Mouse (Mus musculus): Measurements from ENCODE around the gene Nfe2l2. TPM values are rescaled to one million over a fixed set of nuclear protein-coding genes. Genes with fewer than 3 reads are reported as not detected.

The Nfe2l2 gene
- polyA plus RNA-seq, 1 experiment = 20.0 TPM

DNA sequence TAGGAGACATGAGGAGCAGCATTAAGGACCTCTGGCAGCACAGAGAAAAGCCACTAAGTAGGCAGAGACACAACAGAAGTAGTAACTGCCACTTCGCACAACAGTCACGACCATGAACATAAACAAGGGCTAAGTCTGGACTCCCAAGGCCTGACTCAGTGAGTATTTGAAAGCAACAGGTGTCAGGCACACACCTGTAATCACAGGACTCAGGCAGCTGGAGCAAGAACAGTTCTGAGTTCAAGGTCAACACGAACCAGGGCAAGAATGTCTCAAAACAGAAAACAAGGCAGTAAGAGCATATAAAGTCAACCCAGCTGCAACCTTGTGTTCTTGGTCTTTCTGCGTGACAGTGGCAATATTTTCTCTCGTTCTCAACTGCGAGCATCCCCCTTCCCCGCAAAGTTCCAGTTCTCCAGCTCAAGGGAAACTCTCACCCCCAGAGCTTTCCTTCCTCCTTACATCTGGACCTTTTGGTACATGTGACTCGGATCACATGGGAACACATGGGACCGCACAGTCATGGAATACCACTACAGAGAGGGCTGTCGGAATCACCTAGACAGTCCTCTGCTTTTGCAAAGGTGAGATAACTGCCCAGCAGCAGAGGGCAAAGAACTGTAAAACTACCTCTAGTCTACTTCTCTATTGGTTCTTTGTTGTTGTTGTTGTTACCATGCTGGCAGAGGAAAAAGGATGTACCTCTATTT is 17.2 kb downstream of the Nfe2l2 start:
- no peaks in the 10 kb centered on the region for H3K27me3 ChIP-seq (ENCODE audit: control insufficient read depth, insufficient read depth, low read length)
- WGBS = 83% methylated on average over 10 of the region's 10 CpGs
- no peak overlapping the region for H3K4me3 ChIP-seq (ENCODE audit: extremely low read depth, insufficient read depth, insufficient read length)
- peaks cover 30% of the 10 kb centered on the region; the same call in 1 of the 2 replicates for H3K4me1 ChIP-seq (ENCODE audit: control insufficient read depth, insufficient read depth, insufficient read length)
- no peaks in the 10 kb centered on the region for H3K36me3 ChIP-seq (ENCODE audit: control insufficient read depth, insufficient read depth, low read length)
- no peak for DNase-seq (ENCODE audit: low read depth in 1 of 2, low spot score in 2 of 2)
- TF ChIP-seq POLR2A (IDR thresholded peaks at IDR 0.05; ENCODE audit: low read depth, low read length) (no peak), CTCF (IDR thresholded peaks at IDR 0.05; ENCODE audit: extremely low read depth, insufficient read depth, insufficient read length, insufficient replicate concordance) (no peak)
- peak overlapping the region; percentile 45; the same call in 1 of the 2 replicates for H3K27ac ChIP-seq (ENCODE audit: insufficient read depth, low read length)

DNA sequence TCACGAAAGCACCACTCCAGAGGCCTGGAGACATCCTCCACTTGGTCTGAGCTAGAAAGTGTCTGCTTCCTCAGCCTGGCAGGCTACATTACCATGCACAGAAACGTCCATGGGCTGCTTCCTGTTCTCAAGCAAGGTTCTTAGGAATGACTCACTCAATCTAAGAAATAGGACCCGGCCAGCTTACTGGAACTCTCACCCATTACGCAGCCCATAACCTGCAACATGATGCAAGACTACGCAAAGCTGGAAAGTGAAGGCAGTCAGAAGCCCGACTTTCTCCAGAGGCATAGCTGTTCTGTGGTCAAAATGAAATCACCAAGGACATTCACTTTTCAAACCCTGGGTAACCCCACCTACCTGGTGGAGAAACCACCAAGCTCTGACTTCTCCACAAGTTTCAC is 19.0 kb downstream of the Nfe2l2 start:
- H3K27me3 ChIP-seq (ENCODE audit: control insufficient read depth, insufficient read depth, low read length) = no peaks in the 10 kb centered on the region
- H3K4me1 ChIP-seq (ENCODE audit: control insufficient read depth, insufficient read depth, insufficient read length) = peaks cover 36% of the 10 kb centered on the region; the same call in 1 of the 2 replicates
- H3K36me3 ChIP-seq (ENCODE audit: control insufficient read depth, insufficient read depth, low read length) = no peaks in the 10 kb centered on the region
- TF ChIP-seq POLR2A (IDR thresholded peaks at IDR 0.05; ENCODE audit: low read depth, low read length) = no peak
- WGBS = 29% methylated on average over 6 of the region's 6 CpGs
- peak overlapping the region; percentile 24 for H3K27ac ChIP-seq (ENCODE audit: insufficient read depth, low read length)
- DNase-seq (ENCODE audit: low read depth in 1 of 2, low spot score in 2 of 2) = no peak
- no peak overlapping the region for H3K4me3 ChIP-seq (ENCODE audit: extremely low read depth, insufficient read depth, insufficient read length)

DNA sequence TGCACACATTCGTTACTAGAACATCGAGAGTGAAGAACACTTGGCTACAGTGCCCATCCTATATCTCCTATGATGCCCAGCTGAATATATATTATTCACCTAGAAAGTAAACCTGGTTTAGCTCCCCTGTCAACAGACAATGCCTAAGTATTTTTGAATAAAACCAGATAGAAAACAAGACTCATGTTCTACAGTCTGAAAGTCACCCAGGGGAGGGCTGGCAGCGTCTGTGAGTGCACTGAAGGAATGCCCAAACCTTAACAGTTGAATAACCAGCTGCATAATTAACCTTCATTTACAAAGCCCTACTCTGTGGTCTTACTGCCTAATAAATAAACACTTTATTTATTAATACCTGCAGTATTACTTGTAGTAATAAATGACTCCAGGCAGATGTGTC is 19.9 kb downstream of the Nfe2l2 start:
- DNase-seq (ENCODE audit: low read depth in 1 of 2, low spot score in 2 of 2) = no peak
- H3K4me1 ChIP-seq (ENCODE audit: control insufficient read depth, insufficient read depth, insufficient read length) = peaks cover 32% of the 10 kb centered on the region; the same call in 1 of the 2 replicates
- 72% methylated on average over 3 of the region's 3 CpGs for WGBS
- no peaks in the 10 kb centered on the region for H3K27me3 ChIP-seq (ENCODE audit: control insufficient read depth, insufficient read depth, low read length)
- H3K36me3 ChIP-seq (ENCODE audit: control insufficient read depth, insufficient read depth, low read length) = no peaks in the 10 kb centered on the region
- H3K4me3 ChIP-seq (ENCODE audit: extremely low read depth, insufficient read depth, insufficient read length) = no peak overlapping the region
- H3K27ac ChIP-seq (ENCODE audit: insufficient read depth, low read length) = peak overlapping the region; percentile 42
- no peak for TF ChIP-seq POLR2A (IDR thresholded peaks at IDR 0.05; ENCODE audit: low read depth, low read length)
- TF ChIP-seq CTCF (IDR thresholded peaks at IDR 0.05; ENCODE audit: extremely low read depth, insufficient read depth, insufficient read length, insufficient replicate concordance) = no peak

DNA sequence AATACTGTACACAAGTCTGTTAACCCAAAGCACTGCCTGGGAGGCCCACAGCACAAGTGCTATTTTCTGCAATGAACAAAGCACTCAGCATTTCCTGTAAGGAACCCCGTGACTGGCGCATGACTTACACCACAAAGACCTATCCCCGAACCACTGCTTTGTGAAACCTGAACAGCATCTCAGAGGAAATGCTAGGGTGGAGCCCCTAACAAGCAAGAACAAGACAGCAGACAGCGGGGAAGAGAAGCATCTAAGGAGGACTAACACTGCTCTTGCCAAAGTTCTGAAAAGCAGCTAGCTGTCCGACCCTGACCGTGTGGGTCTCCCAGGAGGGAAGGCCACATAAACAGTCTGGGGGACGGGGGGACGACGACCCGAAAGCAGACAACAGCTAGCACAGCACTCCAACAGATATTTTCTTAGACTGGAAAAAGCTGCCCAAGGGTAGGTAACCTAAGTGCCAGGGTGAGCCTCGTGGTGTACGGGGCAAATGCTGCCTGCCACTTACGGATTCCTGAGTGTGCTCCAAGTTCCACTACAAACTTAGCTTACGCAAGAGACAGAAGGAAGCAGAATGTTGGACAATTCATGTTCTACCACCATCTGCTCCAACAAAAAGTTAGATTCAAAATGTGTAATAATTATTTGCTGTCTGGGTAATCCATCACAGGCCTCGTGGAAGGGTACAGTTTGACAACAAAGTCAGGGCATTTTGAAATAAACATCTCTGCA is 21.3 kb downstream of the Nfe2l2 start:
- Histone ChIP-seq H3K4me1 (ENCODE audit: control insufficient read depth, insufficient read depth, insufficient read length) (peaks cover 28% of the 10 kb centered on the region; the same call in 1 of the 2 replicates), H3K4me3 (ENCODE audit: extremely low read depth, insufficient read depth, insufficient read length) (peak overlapping the region; percentile 45; the same call in 1 of the 2 replicates), H3K27ac (ENCODE audit: insufficient read depth, low read length) (peak overlapping the region; percentile 99), H3K36me3 (ENCODE audit: control insufficient read depth, insufficient read depth, low read length) (peaks cover 7% of the 10 kb centered on the region), H3K27me3 (ENCODE audit: control insufficient read depth, insufficient read depth, low read length) (no peaks in the 10 kb centered on the region)
- DNase-seq (ENCODE audit: low read depth in 1 of 2, low spot score in 2 of 2) = peak; percentile 88 to 97
- WGBS = 13% methylated on average over 15 of the region's 15 CpGs
- TF ChIP-seq POLR2A (IDR thresholded peaks at IDR 0.05; ENCODE audit: low read depth, low read length) (peak; percentile 57), CTCF (IDR thresholded peaks at IDR 0.05; ENCODE audit: extremely low read depth, insufficient read depth, insufficient read length, insufficient replicate concordance) (no peak)

DNA sequence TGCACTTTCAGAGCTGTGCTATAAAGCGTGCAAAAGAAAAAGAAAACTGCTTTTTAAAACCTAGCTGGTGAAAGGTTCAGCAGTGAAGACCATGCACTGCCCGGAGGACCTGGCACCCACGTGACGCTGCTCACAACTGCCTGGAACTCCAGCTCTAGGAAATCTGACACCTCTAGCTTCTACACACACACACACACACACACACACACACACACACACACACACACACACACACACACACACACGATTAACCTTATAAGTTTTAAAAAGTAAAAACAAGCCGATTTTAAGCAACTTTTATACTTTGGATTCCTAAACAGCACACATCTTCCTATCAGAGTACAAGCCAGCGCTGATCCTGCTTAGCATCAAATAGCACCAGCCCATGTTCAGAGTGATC is 23.0 kb downstream of the Nfe2l2 start:
- WGBS = 74% methylated on average over 7 of the region's 7 CpGs
- no peaks in the 10 kb centered on the region for H3K27me3 ChIP-seq (ENCODE audit: control insufficient read depth, insufficient read depth, low read length)
- peaks cover 21% of the 10 kb centered on the region; the same call in 1 of the 2 replicates for H3K4me1 ChIP-seq (ENCODE audit: control insufficient read depth, insufficient read depth, insufficient read length)
- H3K4me3 ChIP-seq (ENCODE audit: extremely low read depth, insufficient read depth, insufficient read length) = no peak overlapping the region
- peaks cover 18% of the 10 kb centered on the region for H3K36me3 ChIP-seq (ENCODE audit: control insufficient read depth, insufficient read depth, low read length)
- TF ChIP-seq CTCF (IDR thresholded peaks at IDR 0.05; ENCODE audit: extremely low read depth, insufficient read depth, insufficient read length, insufficient replicate concordance) = no peak
- H3K27ac ChIP-seq (ENCODE audit: insufficient read depth, low read length) = 0 out of 2 replicates have a peak overlapping the region, but pooled peaks have one; percentile 23
- DNase-seq (ENCODE audit: low read depth in 1 of 2, low spot score in 2 of 2) = no peak

DNA sequence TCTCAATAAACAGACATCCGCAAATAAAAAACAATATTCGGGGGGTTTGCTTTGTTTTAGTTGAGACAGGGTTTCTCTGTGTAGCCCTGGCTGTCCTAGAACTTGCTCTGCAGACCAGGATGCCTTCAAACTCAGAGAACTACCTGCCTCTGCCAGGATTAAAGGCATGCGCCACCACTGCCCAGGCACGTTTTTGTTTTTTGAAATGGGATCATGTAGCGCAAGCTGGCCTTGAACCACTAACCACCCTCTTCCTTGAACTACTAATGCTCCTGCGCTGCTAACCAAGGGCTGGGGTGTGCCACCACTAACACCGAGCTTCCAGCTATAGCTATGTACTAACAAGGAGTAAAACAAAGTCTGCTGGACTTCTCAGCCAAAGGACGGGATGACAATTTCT is 24.5 kb downstream of the Nfe2l2 start:
- Histone ChIP-seq H3K27me3 (ENCODE audit: control insufficient read depth, insufficient read depth, low read length) (no peaks in the 10 kb centered on the region), H3K4me1 (ENCODE audit: control insufficient read depth, insufficient read depth, insufficient read length) (peaks cover 10% of the 10 kb centered on the region; the same call in 1 of the 2 replicates), H3K27ac (ENCODE audit: insufficient read depth, low read length) (no peak overlapping the region), H3K36me3 (ENCODE audit: control insufficient read depth, insufficient read depth, low read length) (peaks cover 25% of the 10 kb centered on the region), H3K4me3 (ENCODE audit: extremely low read depth, insufficient read depth, insufficient read length) (no peak overlapping the region)
- 88% methylated on average over 8 of the region's 8 CpGs for whole genome bisulfite sequencing
- no peak for TF ChIP-seq POLR2A (IDR thresholded peaks at IDR 0.05; ENCODE audit: low read depth, low read length)
- TF ChIP-seq CTCF (IDR thresholded peaks at IDR 0.05; ENCODE audit: extremely low read depth, insufficient read depth, insufficient read length, insufficient replicate concordance) = no peak
- DNase-seq (ENCODE audit: low read depth in 1 of 2, low spot score in 2 of 2) = no peak

DNA sequence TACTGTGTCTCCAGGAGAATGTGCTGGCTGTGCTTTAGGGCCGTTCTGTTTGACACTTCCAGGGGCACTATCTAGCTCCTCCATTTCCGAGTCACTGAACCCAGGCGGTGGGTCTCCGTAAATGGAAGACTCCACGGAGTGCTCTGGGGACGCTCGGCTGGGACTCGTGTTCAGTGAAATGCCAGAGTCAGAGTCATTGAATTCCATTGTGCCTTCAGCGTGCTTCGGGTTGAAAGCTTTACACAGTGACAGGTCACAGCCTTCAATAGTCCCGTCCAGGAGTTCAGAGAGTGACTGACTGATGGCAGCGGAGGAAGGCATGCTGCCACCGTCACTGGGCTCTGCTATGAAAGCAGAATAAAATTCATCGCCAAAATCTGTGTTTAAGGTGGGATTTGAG is 27.9 kb downstream of the Nfe2l2 start:
- TF ChIP-seq CTCF (IDR thresholded peaks at IDR 0.05; ENCODE audit: extremely low read depth, insufficient read depth, insufficient read length, insufficient replicate concordance) (no peak), POLR2A (IDR thresholded peaks at IDR 0.05; ENCODE audit: low read depth, low read length) (no peak)
- H3K36me3 ChIP-seq (ENCODE audit: control insufficient read depth, insufficient read depth, low read length) = peaks cover 29% of the 10 kb centered on the region
- H3K4me1 ChIP-seq (ENCODE audit: control insufficient read depth, insufficient read depth, insufficient read length) = peaks cover 5% of the 10 kb centered on the region; the same call in 1 of the 2 replicates
- no peak overlapping the region for H3K27ac ChIP-seq (ENCODE audit: insufficient read depth, low read length)
- no peak for DNase-seq (ENCODE audit: low read depth in 1 of 2, low spot score in 2 of 2)
- WGBS = 96% methylated on average over 14 of the region's 14 CpGs
- no peaks in the 10 kb centered on the region for H3K27me3 ChIP-seq (ENCODE audit: control insufficient read depth, insufficient read depth, low read length)
- no peak overlapping the region for H3K4me3 ChIP-seq (ENCODE audit: extremely low read depth, insufficient read depth, insufficient read length)
